Comparison of ENCODE assay signal across 7 mouse cellular contexts in the genomic region with DNA sequence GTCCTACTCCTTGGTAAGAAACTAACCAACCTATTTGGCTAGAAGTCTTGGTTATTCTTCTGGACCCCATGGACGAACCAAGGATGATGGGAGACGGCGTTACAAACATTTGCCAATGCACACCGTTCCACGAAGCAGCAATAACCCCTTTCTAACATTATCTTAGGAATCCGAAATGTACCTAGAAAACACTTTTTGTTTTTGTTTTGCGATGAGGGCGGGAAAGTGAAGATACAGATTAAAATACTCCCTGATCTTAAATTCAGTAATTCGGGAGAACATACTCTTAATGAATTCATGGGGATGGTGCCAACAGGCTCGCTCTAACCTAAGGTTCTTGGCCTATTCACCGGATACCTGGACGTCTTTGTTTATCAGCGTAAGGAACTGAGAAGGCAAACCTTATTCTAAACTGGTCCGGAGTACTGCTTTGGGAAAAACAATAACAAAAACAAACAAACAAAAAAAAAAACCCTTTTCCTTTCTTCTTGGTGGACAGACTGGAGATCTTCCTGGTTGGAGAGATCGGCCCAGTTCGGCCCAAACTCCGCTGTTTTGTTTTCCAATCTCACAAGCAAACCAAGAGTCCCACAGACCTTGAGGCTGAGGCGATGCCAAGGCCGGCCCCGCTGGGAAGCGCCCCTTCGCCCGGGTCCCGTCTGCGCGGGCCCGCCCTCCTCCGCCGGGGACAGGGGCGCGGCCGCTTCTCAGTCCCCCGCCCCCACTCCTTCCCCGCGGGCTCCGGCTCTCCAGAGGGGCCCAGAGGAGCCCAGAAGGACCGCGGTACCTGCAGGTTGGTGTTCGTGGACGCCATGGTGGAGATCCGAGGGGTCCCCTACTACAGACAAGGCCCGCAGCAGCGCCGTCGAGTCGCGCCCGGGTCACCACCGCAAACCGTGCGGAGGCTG. TPM values are rescaled to one million over a fixed set of nuclear protein-coding genes. Genes with fewer than 3 reads are reported as not detected.
DNase-seq lines count a peak whose midpoint lies in the region.

No protein-coding gene starts in this region.

- peak overlapping the region; percentile 87 for H3K4me3 ChIP-seq in macrophage (ENCODE audit: inconsistent target)

- 0 out of 2 replicates have a peak, but pooled peaks cover 4% of the 10 kb centered on the region for H3K36me3 ChIP-seq in macrophage (ENCODE audit: inconsistent target)

- WGBS in macrophage (ENCODE audit: missing documents), result 2% methylated on average over 50 of the region's 51 CpGs

- peak; percentile 51 to 65 for DNase-seq in urinary bladder, postnatal 4 days (ENCODE audit: low spot score in 2 of 2)
- no peak for DNase-seq in urinary bladder, adult 2 months (ENCODE audit: low spot score)
- DNase-seq in c-Kit-positive CD71-positive TER-119-positive erythroid progenitor cells, embryonic 14.5 days (ENCODE audit: low spot score), result peak; percentile 48
- peak; percentile 46 to 69 for DNase-seq in gastrocnemius, postnatal 4 days (ENCODE audit: low spot score in 2 of 2)
- peak; percentile 76 for DNase-seq in kidney, postnatal 10 days
- no peak for DNase-seq in layer of hippocampus, adult 9-10 months (ENCODE audit: low spot score)

- H3K79me2 ChIP-seq in macrophage (ENCODE audit: inconsistent target), result peaks cover 56% of the 10 kb centered on the region

- H3K27ac ChIP-seq in macrophage, result peak overlapping the region; percentile 51

RNA-seq across cellular contexts. Expression of gene Vps4b, which starts 0.6 kb away (rescaled TPM):
- 48.1 and 50.0 TPM in 2 replicates for polyA plus RNA-seq in urinary bladder, adult 2 months (2012; rRNA removed)
- total RNA-seq in gastrocnemius, postnatal 4 days (2021), result 10 to 100 TPM; 45.8 to 49.8 TPM
- total RNA-seq in macrophage (2018; cell fraction: chromatin; rRNA removed), result 100 to 1,000 TPM; 131 to 448 (median 234) TPM
- 100 to 1,000 TPM; 102 to 127 (median 114) TPM for total RNA-seq in macrophage (2018; cell fraction: cytosol; rRNA removed)
- total RNA-seq in macrophage (2018; cell fraction: nucleus; rRNA removed), result 100 to 1,000 TPM; 118 to 228 (median 151) TPM
- polyA plus RNA-seq in macrophage (2018), result 90.5 to 143 TPM (median 103 TPM) in 3 replicates

RNA-seq across cellular contexts. Expression of gene Kdsr, which starts 36.4 kb away (rescaled TPM):
- 16.7 and 16.8 TPM in 2 replicates for polyA plus RNA-seq in urinary bladder, adult 2 months (2012; rRNA removed)
- total RNA-seq in gastrocnemius, postnatal 4 days (2021), result 1 to 10 TPM; 8.6 to 9.5 TPM
- total RNA-seq in macrophage (2018; cell fraction: chromatin; rRNA removed), result 10 to 100 TPM in 9 of 26 experiments, 1 to 10 TPM in 17; 1.8 to 19.6 (median 8.7) TPM
- 1 to 10 TPM; 1.7 to 6.2 (median 3.1) TPM for total RNA-seq in macrophage (2018; cell fraction: cytosol; rRNA removed)
- total RNA-seq in macrophage (2018; cell fraction: nucleus; rRNA removed), result 10 to 100 TPM in 7 of 26 experiments, 1 to 10 TPM in 19; 2.9 to 15.0 (median 6.9) TPM
- 2.6 to 3.9 TPM (median 3.1 TPM) in 3 replicates for polyA plus RNA-seq in macrophage (2018)

Comparison
In these comparisons a context has a peak if more than half of its experiments do, and no peak if none do; other contexts are left out.
1. DNase-seq: peak in urinary bladder, postnatal 4 days (2 of 2), c-Kit-positive CD71-positive TER-119-positive erythroid progenitor cells, embryonic 14.5 days (single experiment), gastrocnemius, postnatal 4 days (2 of 2) and kidney, postnatal 10 days (single experiment); none in urinary bladder, adult 2 months (single experiment) and layer of hippocampus, adult 9-10 months (single experiment).